Comparison of ENCODE assay signal across 7 mouse cellular contexts in genomic region chr12:86652570-86653041, GRCm38 (mm10). TPM values are rescaled to one million over a fixed set of nuclear protein-coding genes. Genes with fewer than 3 reads are reported as not detected.
DNase-seq lines count a peak whose midpoint lies in the region; ATAC-seq and TF ChIP-seq lines count a peak whose summit lies in the region.

No protein-coding gene starts in this region.

- no peak overlapping the region for H3K4me3 ChIP-seq in kidney, adult 2 months (ENCODE audit: insufficient read depth, low read depth, low read length)

- no peak overlapping the region for H3K27ac ChIP-seq in kidney, adult 2 months (ENCODE audit: insufficient read depth, low read depth, low read length)

- no peaks in the 10 kb centered on the region for H3K36me3 ChIP-seq in kidney, adult 2 months (ENCODE audit: control insufficient read depth, insufficient read depth, low read length)

- no peak for TF ChIP-seq POLR2A in kidney, adult 2 months (IDR thresholded peaks at IDR 0.05; ENCODE audit: low read depth, low read length)

- intact Hi-C loops in left cerebral cortex, postnatal 14 days (cut with DNase I), result no loop called here

- peak; percentile 86 for DNase-seq in adrenal gland, postnatal 10 days
- DNase-seq in cerebellum, adult 9-11 months, result peak; percentile 49
- peak; percentile 99 for DNase-seq in heart, adult 11 months
- peak; percentile 64 for DNase-seq in kidney, adult 2 months
- peak; percentile 73 to 78 for DNase-seq in left cerebral cortex, postnatal 14 days (ENCODE audit: low spot score in 2 of 2)
- peak; percentile 60 for DNase-seq in ovary, adult 18-20 months (ENCODE audit: low spot score)

- TF ChIP-seq CTCF in kidney, adult 2 months (conservative IDR thresholded peaks at IDR 0.05; ENCODE audit: insufficient read depth, insufficient read length, low read depth, low read length), result no peak

- no peaks in the 10 kb centered on the region for H3K27me3 ChIP-seq in kidney, adult 2 months (replicated peaks; ENCODE audit: control insufficient read depth, insufficient read depth, low read length)

- H3K4me1 ChIP-seq in kidney, adult 2 months (ENCODE audit: control insufficient read depth, insufficient read depth, low read length), result no peaks in the 10 kb centered on the region

- ATAC-seq in granulocyte monocyte progenitor cell, adult 5-6 weeks (replicated peaks; ENCODE audit: poor library complexity, severe bottlenecking), result no peak

- WGBS in kidney, adult 2 months, result 52% methylated on average over 4 of the region's 4 CpGs

RNA-seq across cellular contexts. Expression of gene Vash1, which starts 25.9 kb away (rescaled TPM):
- 10 to 100 TPM; 14.7 to 20.6 TPM for total RNA-seq in adrenal gland, postnatal 10 days (2021)
- polyA plus RNA-seq in kidney, adult 2 months (2012; rRNA removed), result 1.6 and 1.9 TPM in 2 replicates
- total RNA-seq in left cerebral cortex, postnatal 14 days (2021), result 10 to 100 TPM; 67.5 to 70.2 TPM
- total RNA-seq in granulocyte monocyte progenitor cell, adult 5-6 weeks (2014; fragmentation: Nextera tagmentation), result 0.41 TPM in 1 of 2 replicates, not detected in the other
- total RNA-seq in granulocyte monocyte progenitor cell, adult 5-6 weeks (2017), result 0.21 TPM in 1 of 2 replicates, not detected in the other

Comparison
In these comparisons a context has a peak if more than half of its experiments do, and no peak if none do; other contexts are left out.
1. DNase-seq: peak in every context shown above with its lines; median percentile 99 in heart, adult 11 months; 86 in adrenal gland, postnatal 10 days; 76 in left cerebral cortex, postnatal 14 days; 64 in kidney, adult 2 months; 60 in ovary, adult 18-20 months; 49 in cerebellum, adult 9-11 months.
2. RNA of gene Vash1, which starts 25.9 kb away (total RNA-seq): 67.5 to 70.2 TPM in left cerebral cortex, postnatal 14 days and 14.7 to 20.6 TPM in adrenal gland, postnatal 10 days; 0.21 to 0.41 TPM in granulocyte monocyte progenitor cell, adult 5-6 weeks; every median in the first group is over 10 times any median in the second.